Mouse (Mus musculus): ENCODE data around the gene H2al1c. TPM values are rescaled to one million over a fixed set of nuclear protein-coding genes. Genes with fewer than 3 reads are reported as not detected.
"Not testable (repeated sequence)": the region's sequence is repeated elsewhere in the genome, so short reads cannot be mapped to it uniquely, and the experiment has no call there.

The H2al1c gene
- polyA plus RNA-seq, 1 experiment from 2014 or later: not detected

- H3K36me3 ChIP-seq (ENCODE audit: control insufficient read depth, insufficient read depth): no peaks in the 10 kb centered on the region
- no peak overlapping the region for H3K4me2 ChIP-seq (replicated peaks; ENCODE audit: low read depth)
- H3K4me3 ChIP-seq (ENCODE audit: low read depth, low read length): no peak overlapping the region
- no peaks in the 10 kb centered on the region; the same call in 1 of the 2 replicates for H3K27me3 ChIP-seq (replicated peaks; ENCODE audit: control insufficient read depth, insufficient read depth, low read length)
- WGBS: 46% methylated on average over 14 of the region's 14 CpGs
- TF ChIP-seq CTCF (IDR thresholded peaks at IDR 0.05; ENCODE audit: low read depth): no peak
- H3K9me3 ChIP-seq (ENCODE audit: control insufficient read depth): no peaks in the 10 kb centered on the region
- no peak overlapping the region for H3K9ac ChIP-seq (ENCODE audit: low read depth, low read length)
- H3K4me1 ChIP-seq (replicated peaks; ENCODE audit: control insufficient read depth, insufficient read depth, low read length): no peaks in the 10 kb centered on the region
- no peak for ATAC-seq
- H3K27ac ChIP-seq (ENCODE audit: low read depth, low read length): no peak overlapping the region
Measured at GRCm38 (mm10) chrX:11288306-11288882, 17.1 kb upstream of the H2al1c start.

GRCm38 (mm10) chrX:11289244-11289643, 16.2 kb upstream of the H2al1c start:
- H3K4me3 ChIP-seq (ENCODE audit: low read depth, low read length): no peak overlapping the region
- no peak for TF ChIP-seq CTCF (IDR thresholded peaks at IDR 0.05; ENCODE audit: low read depth)
- H3K4me2 ChIP-seq (replicated peaks; ENCODE audit: low read depth): no peak overlapping the region
- H3K36me3 ChIP-seq (ENCODE audit: control insufficient read depth, insufficient read depth): no peaks in the 10 kb centered on the region
- H3K4me1 ChIP-seq (replicated peaks; ENCODE audit: control insufficient read depth, insufficient read depth, low read length): no peaks in the 10 kb centered on the region
- H3K9ac ChIP-seq (ENCODE audit: low read depth, low read length): no peak overlapping the region
- H3K9me3 ChIP-seq (ENCODE audit: control insufficient read depth): no peaks in the 10 kb centered on the region
- 72% methylated on average over 4 of the region's 4 CpGs for WGBS
- no peak overlapping the region for H3K27ac ChIP-seq (ENCODE audit: low read depth, low read length)
- ATAC-seq: no peak
- no peaks in the 10 kb centered on the region; the same call in 1 of the 2 replicates for H3K27me3 ChIP-seq (replicated peaks; ENCODE audit: control insufficient read depth, insufficient read depth, low read length)

GRCm38 (mm10) chrX:11298957-11299356, 6.5 kb upstream of the H2al1c start, which contains the start of gene H2al1a:
H2al1a (plus strand) TSS chrX:11299257.
- not testable (repeated sequence) for H3K4me3 ChIP-seq (ENCODE audit: low read depth, low read length); ATAC-seq; H3K27ac ChIP-seq (ENCODE audit: low read depth, low read length); H3K9me3 ChIP-seq (ENCODE audit: control insufficient read depth); H3K27me3 ChIP-seq (replicated peaks; ENCODE audit: control insufficient read depth, insufficient read depth, low read length); H3K4me1 ChIP-seq (replicated peaks; ENCODE audit: control insufficient read depth, insufficient read depth, low read length); H3K36me3 ChIP-seq (ENCODE audit: control insufficient read depth, insufficient read depth); H3K9ac ChIP-seq (ENCODE audit: low read depth, low read length); H3K4me2 ChIP-seq (replicated peaks; ENCODE audit: low read depth)
- no CpG with 5 or more reads among the region's 3 CpGs for WGBS

GRCm38 (mm10) chrX:11302132-11302531, 3.3 kb upstream of the H2al1c start, which contains the start of gene H2al1b:
H2al1b (plus strand) TSS chrX:11302432.
- H3K9ac ChIP-seq (ENCODE audit: low read depth, low read length); H3K36me3 ChIP-seq (ENCODE audit: control insufficient read depth, insufficient read depth); H3K27me3 ChIP-seq (replicated peaks; ENCODE audit: control insufficient read depth, insufficient read depth, low read length); ATAC-seq; H3K4me3 ChIP-seq (ENCODE audit: low read depth, low read length); H3K4me2 ChIP-seq (replicated peaks; ENCODE audit: low read depth); H3K9me3 ChIP-seq (ENCODE audit: control insufficient read depth); H3K4me1 ChIP-seq (replicated peaks; ENCODE audit: control insufficient read depth, insufficient read depth, low read length); H3K27ac ChIP-seq (ENCODE audit: low read depth, low read length): not testable (repeated sequence)
- 87% methylated on average over 1 of the region's 3 CpGs for WGBS

GRCm38 (mm10) chrX:11308524-11308923, 3.1 kb downstream of the H2al1c start, which contains the start of gene H2al1d:
H2al1d (plus strand) TSS chrX:11308824.
- H3K27ac ChIP-seq (ENCODE audit: low read depth, low read length); H3K9ac ChIP-seq (ENCODE audit: low read depth, low read length); H3K4me3 ChIP-seq (ENCODE audit: low read depth, low read length); H3K9me3 ChIP-seq (ENCODE audit: control insufficient read depth); ATAC-seq; H3K27me3 ChIP-seq (replicated peaks; ENCODE audit: control insufficient read depth, insufficient read depth, low read length); H3K4me1 ChIP-seq (replicated peaks; ENCODE audit: control insufficient read depth, insufficient read depth, low read length); H3K4me2 ChIP-seq (replicated peaks; ENCODE audit: low read depth); H3K36me3 ChIP-seq (ENCODE audit: control insufficient read depth, insufficient read depth): not testable (repeated sequence)
- no CpG with 5 or more reads among the region's 6 CpGs for WGBS

GRCm38 (mm10) chrX:11311634-11312033, 6.2 kb downstream of the H2al1c start, which contains the start of gene H2al1e:
H2al1e (plus strand) TSS chrX:11311934.
- WGBS: no CpG with 5 or more reads among the region's 3 CpGs
- not testable (repeated sequence) for H3K4me3 ChIP-seq (ENCODE audit: low read depth, low read length); H3K9ac ChIP-seq (ENCODE audit: low read depth, low read length); H3K9me3 ChIP-seq (ENCODE audit: control insufficient read depth); H3K27me3 ChIP-seq (replicated peaks; ENCODE audit: control insufficient read depth, insufficient read depth, low read length); ATAC-seq; H3K36me3 ChIP-seq (ENCODE audit: control insufficient read depth, insufficient read depth); H3K4me1 ChIP-seq (replicated peaks; ENCODE audit: control insufficient read depth, insufficient read depth, low read length); H3K4me2 ChIP-seq (replicated peaks; ENCODE audit: low read depth); H3K27ac ChIP-seq (ENCODE audit: low read depth, low read length)

- not testable (repeated sequence) for ATAC-seq; H3K27ac ChIP-seq (ENCODE audit: low read depth, low read length); H3K4me3 ChIP-seq (ENCODE audit: low read depth, low read length); H3K27me3 ChIP-seq (replicated peaks; ENCODE audit: control insufficient read depth, insufficient read depth, low read length); H3K4me1 ChIP-seq (replicated peaks; ENCODE audit: control insufficient read depth, insufficient read depth, low read length); H3K4me2 ChIP-seq (replicated peaks; ENCODE audit: low read depth); H3K9ac ChIP-seq (ENCODE audit: low read depth, low read length); H3K36me3 ChIP-seq (ENCODE audit: control insufficient read depth, insufficient read depth); H3K9me3 ChIP-seq (ENCODE audit: control insufficient read depth)
- WGBS: no CpG with 5 or more reads among the region's 6 CpGs
Measured at GRCm38 (mm10) chrX:11314858-11315257, 9.4 kb downstream of the H2al1c start, which contains the start of gene H2al1f. H2al1f (plus strand) TSS chrX:11315158.

- ATAC-seq; H3K9me3 ChIP-seq (ENCODE audit: control insufficient read depth); H3K4me2 ChIP-seq (replicated peaks; ENCODE audit: low read depth); H3K27me3 ChIP-seq (replicated peaks; ENCODE audit: control insufficient read depth, insufficient read depth, low read length); H3K4me3 ChIP-seq (ENCODE audit: low read depth, low read length); H3K4me1 ChIP-seq (replicated peaks; ENCODE audit: control insufficient read depth, insufficient read depth, low read length); H3K36me3 ChIP-seq (ENCODE audit: control insufficient read depth, insufficient read depth); H3K27ac ChIP-seq (ENCODE audit: low read depth, low read length); H3K9ac ChIP-seq (ENCODE audit: low read depth, low read length): not testable (repeated sequence)
- WGBS: no CpG with 5 or more reads among the region's 3 CpGs
Measured at GRCm38 (mm10) chrX:11317956-11318355, 12.5 kb downstream of the H2al1c start, which contains the start of gene H2al1g. H2al1g (plus strand) TSS chrX:11318256.

- not testable (repeated sequence) for H3K9ac ChIP-seq (ENCODE audit: low read depth, low read length); ATAC-seq; H3K9me3 ChIP-seq (ENCODE audit: control insufficient read depth); H3K36me3 ChIP-seq (ENCODE audit: control insufficient read depth, insufficient read depth); H3K4me3 ChIP-seq (ENCODE audit: low read depth, low read length); H3K4me2 ChIP-seq (replicated peaks; ENCODE audit: low read depth); H3K27me3 ChIP-seq (replicated peaks; ENCODE audit: control insufficient read depth, insufficient read depth, low read length); H3K4me1 ChIP-seq (replicated peaks; ENCODE audit: control insufficient read depth, insufficient read depth, low read length); H3K27ac ChIP-seq (ENCODE audit: low read depth, low read length)
- no CpG with 5 or more reads among the region's 6 CpGs for WGBS
Measured at GRCm38 (mm10) chrX:11321192-11321591, 15.7 kb downstream of the H2al1c start, which contains the start of gene H2al1h. H2al1h (plus strand) TSS chrX:11321492.
